Comparison of ENCODE assay signal across 13 mouse cellular contexts in genomic region chr12:16866460-16866859, GRCm38 (mm10). TPM values are rescaled to one million over a fixed set of nuclear protein-coding genes. Genes with fewer than 3 reads are reported as not detected.
DNase-seq lines count a peak whose midpoint lies in the region; ATAC-seq and TF ChIP-seq lines count a peak whose summit lies in the region.
"Had no signal": no experiment of that assay in that cellular context is flagged by ENCODE, and none has a peak within 500 bp of the region (broad histone marks: within the 10 kb centered on the region; RNA-seq: fewer than 3 reads in every experiment).

No protein-coding gene starts in this region.

- 16% methylated on average over 3 of the region's 3 CpGs for WGBS in heart, embryonic 15.5 days
- WGBS in lung, embryonic 15.5 days: 17% methylated on average over 3 of the region's 3 CpGs

- peak overlapping the region; percentile 72 for H3K27ac ChIP-seq in heart, embryonic 15.5 days
- 0 out of 2 replicates have a peak overlapping the region, but pooled peaks have one; percentile 4 for H3K27ac ChIP-seq in lung, embryonic 15.5 days
- peak overlapping the region; percentile 24; the same call in 1 of the 2 replicates for H3K27ac ChIP-seq in embryonic fibroblast, embryonic 13.5 days (ENCODE audit: insufficient read depth, low read length)
- H3K27ac ChIP-seq: hindbrain, postnatal 0 days; limb, embryonic 10.5 days had no signal

- H3K4me3 ChIP-seq in heart, embryonic 15.5 days: no peak overlapping the region
- no peak overlapping the region for H3K4me3 ChIP-seq in lung, embryonic 15.5 days
- H3K4me3 ChIP-seq in embryonic fibroblast, embryonic 13.5 days (ENCODE audit: insufficient read depth, low read length): no peak overlapping the region
- H3K4me3 ChIP-seq: limb, embryonic 10.5 days had no signal

- no peaks in the 10 kb centered on the region for H3K36me3 ChIP-seq in heart, embryonic 15.5 days
- no peaks in the 10 kb centered on the region for H3K36me3 ChIP-seq in lung, embryonic 15.5 days
- H3K36me3 ChIP-seq: limb, embryonic 10.5 days had no signal

- no peaks in the 10 kb centered on the region for H3K9me3 ChIP-seq in heart, embryonic 15.5 days (replicated peaks)
- no peaks in the 10 kb centered on the region for H3K9me3 ChIP-seq in lung, embryonic 15.5 days
- H3K9me3 ChIP-seq: limb, embryonic 10.5 days had no signal

- no peak for ATAC-seq in heart, embryonic 15.5 days (replicated peaks; ENCODE audit: insufficient number of reproducible peaks, insufficient read depth, low FRiP score, low read depth)
- no peak for ATAC-seq in lung, embryonic 15.5 days (ENCODE audit: borderline replicate concordance, extremely low read depth, low FRiP score, low TSS enrichment)
- ATAC-seq: hindbrain, postnatal 0 days had no signal

- H3K4me1 ChIP-seq in heart, embryonic 15.5 days (replicated peaks): peaks cover 46% of the 10 kb centered on the region
- H3K4me1 ChIP-seq in lung, embryonic 15.5 days: peaks cover 50% of the 10 kb centered on the region
- peaks cover 29% of the 10 kb centered on the region for H3K4me1 ChIP-seq in embryonic fibroblast, embryonic 13.5 days (ENCODE audit: control insufficient read depth, insufficient read depth, low read length)

- no peak overlapping the region for H3K4me2 ChIP-seq in heart, embryonic 15.5 days
- no peak overlapping the region for H3K4me2 ChIP-seq in lung, embryonic 15.5 days

- no peak for TF ChIP-seq POLR2A in embryonic fibroblast, embryonic 13.5 days (IDR thresholded peaks at IDR 0.05; ENCODE audit: low read depth, low read length)

- no peak overlapping the region for H3K9ac ChIP-seq in heart, embryonic 15.5 days
- no peak overlapping the region for H3K9ac ChIP-seq in lung, embryonic 15.5 days

- TF ChIP-seq CTCF in embryonic fibroblast, embryonic 13.5 days (IDR thresholded peaks at IDR 0.05; ENCODE audit: borderline replicate concordance, insufficient read depth, low read length): no peak

- no peaks in the 10 kb centered on the region for H3K27me3 ChIP-seq in heart, embryonic 15.5 days
- no peaks in the 10 kb centered on the region for H3K27me3 ChIP-seq in lung, embryonic 15.5 days

- DNase-seq in heart, adult 9 months (ENCODE audit: low spot score in 2 of 2): no peak
- DNase-seq in lung, postnatal 36 days: no peak
- DNase-seq in urinary bladder, adult 18-20 months (ENCODE audit: low spot score in 2 of 2): no peak
- DNase-seq in retina, embryonic 14.5 days (ENCODE audit: low spot score): no peak
- DNase-seq: cerebellum, adult 11-12 months; kidney, postnatal 36 days; retina, postnatal 1 day; thymus, postnatal 4 days had no signal

RNA-seq across cellular contexts. Expression of gene Rock2, which starts 28.2 kb away (rescaled TPM):
- 21.0 and 22.4 TPM in 2 replicates for polyA plus RNA-seq in heart, embryonic 15.5 days (2015; fragmentation: Nextera tagmentation; extraction: Ambion mirVana)
- 20.0 and 20.9 TPM in 2 replicates for polyA plus RNA-seq in lung, embryonic 15.5 days (2015; fragmentation: Nextera tagmentation; extraction: Ambion mirVana)
- polyA plus RNA-seq in embryonic fibroblast, embryonic 13.5 days (2011; ENCODE audit: insufficient read length, low read depth, missing spikeins): 168 and 255 TPM in 2 replicates

RNA-seq across cellular contexts. Expression of gene E2f6, which starts 55.7 kb away (rescaled TPM):
- polyA plus RNA-seq in heart, embryonic 15.5 days (2015; fragmentation: Nextera tagmentation; extraction: Ambion mirVana): 40.5 and 43.8 TPM in 2 replicates
- 38.4 and 38.9 TPM in 2 replicates for polyA plus RNA-seq in lung, embryonic 15.5 days (2015; fragmentation: Nextera tagmentation; extraction: Ambion mirVana)
- 46.5 and 56.5 TPM in 2 replicates for polyA plus RNA-seq in embryonic fibroblast, embryonic 13.5 days (2011; ENCODE audit: insufficient read length, low read depth, missing spikeins)

Comparison
In these comparisons a context has a peak if more than half of its experiments do, and no peak if none do; other contexts are left out.
1. H3K27ac ChIP-seq: peak in every context shown above with its lines; median percentile 72 in heart, embryonic 15.5 days; 24 in embryonic fibroblast, embryonic 13.5 days; 4 in lung, embryonic 15.5 days.